Mouse (Mus musculus): ENCODE data around the gene Cdc34. TPM values are rescaled to one million over a fixed set of nuclear protein-coding genes. Genes with fewer than 3 reads are reported as not detected.

Gene Cdc34
- polyA plus RNA-seq, 1 experiment from 2014 or later, result 159 TPM

- peak within 1 kb of the TSS; percentile 96 for H3K9ac ChIP-seq (ENCODE audit: low read depth, low read length)
- no peaks in the 10 kb centered on the region for H3K9me3 ChIP-seq (replicated peaks; ENCODE audit: control insufficient read depth, low read length)
- H3K27ac ChIP-seq (ENCODE audit: low read depth, low read length), result peak within 1 kb of the TSS; percentile 94
- H3K4me2 ChIP-seq, result peak within 1 kb of the TSS; percentile 92
- WGBS (ENCODE audit: insufficient replicate concordance), result under 1% methylated on average over 45 of the region's 45 CpGs
- H3K36me3 ChIP-seq (ENCODE audit: control insufficient read depth, insufficient read depth, low read length), result no peaks in the 10 kb centered on the region
- peaks cover 11% of the 10 kb centered on the region for H3K4me1 ChIP-seq (ENCODE audit: control insufficient read depth, insufficient read depth, low read length)
- peak within 1 kb of the TSS; percentile 97 for H3K4me3 ChIP-seq (ENCODE audit: low read depth, low read length)
- H3K27me3 ChIP-seq (ENCODE audit: control insufficient read depth, insufficient read depth, low read length), result 0 out of 2 replicates have a peak, but pooled peaks cover 4% of the 10 kb centered on the region
- ATAC-seq (replicated peaks; ENCODE audit: insufficient number of reproducible peaks, low FRiP score, low TSS enrichment), result peak; percentile 68
Observed at GRCm38 (mm10) chr10:79668771-79669575, 13.0 kb upstream of the Cdc34 start, which contains the start of gene Tpgs1. Gene Tpgs1 (plus strand): TSS chr10:79669369.

DNA sequence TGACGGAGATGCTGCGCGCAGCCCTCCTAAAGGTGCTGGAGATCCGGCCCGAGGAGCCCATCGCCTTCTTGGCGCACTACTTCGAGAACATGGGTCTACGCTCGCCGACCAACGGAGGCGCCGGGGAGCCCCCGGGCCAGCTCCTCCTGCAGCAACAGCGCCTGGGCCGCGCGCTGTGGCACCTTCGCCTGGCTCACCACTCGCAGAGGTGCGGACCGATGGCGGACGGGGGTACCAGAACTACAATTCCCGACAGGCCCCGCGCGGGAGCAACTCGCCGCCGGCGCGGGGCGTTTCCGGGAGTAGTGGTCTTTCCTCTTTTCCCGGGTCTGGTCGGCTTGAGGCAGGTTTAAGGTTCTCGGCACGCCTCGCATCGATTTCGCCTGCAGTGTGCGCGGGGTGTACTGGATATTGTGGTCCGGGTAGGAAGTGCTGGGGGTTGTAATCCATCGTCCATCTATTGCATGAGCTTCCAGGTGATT is 12.4 kb upstream of the Cdc34 start:
- under 1% methylated on average over 47 of the region's 47 CpGs for whole genome bisulfite sequencing (ENCODE audit: insufficient replicate concordance)
- Histone ChIP-seq H3K36me3 (ENCODE audit: control insufficient read depth, insufficient read depth, low read length) (no peaks in the 10 kb centered on the region), H3K27me3 (ENCODE audit: control insufficient read depth, insufficient read depth, low read length) (0 out of 2 replicates have a peak, but pooled peaks cover 4% of the 10 kb centered on the region), H3K4me2 (peak overlapping the region; percentile 92), H3K4me1 (ENCODE audit: control insufficient read depth, insufficient read depth, low read length) (peaks cover 11% of the 10 kb centered on the region), H3K9ac (ENCODE audit: low read depth, low read length) (peak overlapping the region; percentile 96), H3K9me3 (replicated peaks; ENCODE audit: control insufficient read depth, low read length) (no peaks in the 10 kb centered on the region), H3K4me3 (ENCODE audit: low read depth, low read length) (peak overlapping the region; percentile 97), H3K27ac (ENCODE audit: low read depth, low read length) (peak overlapping the region; percentile 94)
- no peak for ATAC-seq (replicated peaks; ENCODE audit: insufficient number of reproducible peaks, low FRiP score, low TSS enrichment)

DNA sequence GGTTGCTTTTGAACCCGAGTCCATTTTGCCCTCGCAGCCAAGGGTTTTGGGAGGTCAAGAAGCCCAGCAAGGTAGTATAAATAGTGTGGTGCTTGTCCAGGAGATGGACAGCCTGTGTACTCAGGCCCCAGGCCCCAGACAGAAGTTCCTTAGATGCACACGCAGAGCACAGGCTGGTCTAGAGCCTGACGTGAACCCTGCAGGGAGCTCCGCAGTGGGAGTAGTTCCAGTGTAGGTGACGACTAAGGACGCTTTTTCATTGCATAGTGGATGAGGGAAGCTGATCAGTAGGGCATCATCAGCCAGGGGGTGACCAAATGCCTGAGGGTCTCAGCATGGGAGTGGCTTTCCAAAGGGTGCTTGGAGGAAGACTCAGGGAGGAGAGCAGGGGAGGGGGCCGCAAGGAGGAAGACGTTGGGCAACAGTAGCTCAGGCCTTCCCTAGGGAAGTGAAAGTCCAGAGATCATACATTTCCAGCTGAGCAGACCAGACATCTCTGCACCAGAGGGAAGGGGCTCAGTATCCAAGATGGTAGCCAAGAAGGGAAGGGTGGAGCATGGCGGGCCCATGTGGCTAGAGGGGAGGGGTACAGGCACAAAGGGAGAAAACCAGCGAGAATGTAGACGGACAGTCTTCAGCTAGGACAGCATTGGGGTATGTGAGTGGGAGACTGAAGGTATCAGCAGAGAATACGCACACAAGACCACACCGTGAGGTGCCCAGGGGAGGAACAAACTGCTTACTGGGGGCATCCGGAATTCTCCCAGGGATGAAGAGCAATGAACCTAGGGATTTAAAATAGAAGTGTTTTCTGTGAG is 11.7 kb upstream of the Cdc34 start:
- Histone ChIP-seq H3K9me3 (replicated peaks; ENCODE audit: control insufficient read depth, low read length) (no peaks in the 10 kb centered on the region), H3K4me3 (ENCODE audit: low read depth, low read length) (peak overlapping the region; percentile 97), H3K4me1 (ENCODE audit: control insufficient read depth, insufficient read depth, low read length) (peaks cover 11% of the 10 kb centered on the region), H3K36me3 (ENCODE audit: control insufficient read depth, insufficient read depth, low read length) (no peaks in the 10 kb centered on the region), H3K27ac (ENCODE audit: low read depth, low read length) (no peak overlapping the region; the same call in 1 of the 2 replicates), H3K9ac (ENCODE audit: low read depth, low read length) (peak overlapping the region; percentile 96), H3K4me2 (peak overlapping the region; percentile 92), H3K27me3 (ENCODE audit: control insufficient read depth, insufficient read depth, low read length) (no peaks in the 10 kb centered on the region)
- 38% methylated on average over 15 of the region's 15 CpGs for WGBS (ENCODE audit: insufficient replicate concordance)
- ATAC-seq (replicated peaks; ENCODE audit: insufficient number of reproducible peaks, low FRiP score, low TSS enrichment), result no peak

- no peak overlapping the region for H3K9ac ChIP-seq (ENCODE audit: low read depth, low read length)
- peaks cover 17% of the 10 kb centered on the region for H3K4me1 ChIP-seq (ENCODE audit: control insufficient read depth, insufficient read depth, low read length)
- ATAC-seq (replicated peaks; ENCODE audit: insufficient number of reproducible peaks, low FRiP score, low TSS enrichment), result no peak
- H3K4me3 ChIP-seq (ENCODE audit: low read depth, low read length), result no peak overlapping the region
- H3K27ac ChIP-seq (ENCODE audit: low read depth, low read length), result no peak overlapping the region
- whole genome bisulfite sequencing (ENCODE audit: insufficient replicate concordance), result 81% methylated on average over 6 of the region's 6 CpGs
- H3K27me3 ChIP-seq (ENCODE audit: control insufficient read depth, insufficient read depth, low read length), result 0 out of 2 replicates have a peak, but pooled peaks cover 2% of the 10 kb centered on the region
- no peak overlapping the region for H3K4me2 ChIP-seq
- no peaks in the 10 kb centered on the region for H3K9me3 ChIP-seq (replicated peaks; ENCODE audit: control insufficient read depth, low read length)
- H3K36me3 ChIP-seq (ENCODE audit: control insufficient read depth, insufficient read depth, low read length), result no peaks in the 10 kb centered on the region
Observed at GRCm38 (mm10) chr10:79671396-79672087, 10.5 kb upstream of the Cdc34 start.

DNA sequence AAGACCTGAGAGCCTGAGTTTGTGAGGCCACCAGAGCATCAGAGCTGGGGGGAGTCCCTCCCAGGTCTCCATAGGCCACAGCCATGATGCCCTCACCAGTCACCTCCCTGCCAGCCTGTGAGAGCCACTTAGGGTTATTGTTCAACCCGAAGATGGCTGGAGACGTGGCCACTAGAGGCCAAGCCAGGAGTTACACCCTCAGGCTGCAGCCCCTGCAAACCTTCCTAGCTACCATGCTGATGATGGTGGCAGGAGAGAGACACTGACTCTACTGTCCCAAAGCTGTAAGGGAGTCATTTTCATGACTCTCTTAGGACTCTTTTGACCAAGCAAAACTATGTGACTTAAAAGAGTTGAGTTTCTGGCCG is 9.9 kb upstream of the Cdc34 start:
- 60% methylated on average over 3 of the region's 3 CpGs for WGBS (ENCODE audit: insufficient replicate concordance)
- H3K4me1 ChIP-seq (ENCODE audit: control insufficient read depth, insufficient read depth, low read length), result peaks cover 18% of the 10 kb centered on the region
- no peak overlapping the region for H3K4me3 ChIP-seq (ENCODE audit: low read depth, low read length)
- 0 out of 2 replicates have a peak, but pooled peaks cover 2% of the 10 kb centered on the region for H3K27me3 ChIP-seq (ENCODE audit: control insufficient read depth, insufficient read depth, low read length)
- no peak overlapping the region for H3K27ac ChIP-seq (ENCODE audit: low read depth, low read length)
- H3K9ac ChIP-seq (ENCODE audit: low read depth, low read length), result no peak overlapping the region
- ATAC-seq (replicated peaks; ENCODE audit: insufficient number of reproducible peaks, low FRiP score, low TSS enrichment), result no peak
- H3K36me3 ChIP-seq (ENCODE audit: control insufficient read depth, insufficient read depth, low read length), result no peaks in the 10 kb centered on the region
- no peak overlapping the region for H3K4me2 ChIP-seq
- no peaks in the 10 kb centered on the region for H3K9me3 ChIP-seq (replicated peaks; ENCODE audit: control insufficient read depth, low read length)

DNA sequence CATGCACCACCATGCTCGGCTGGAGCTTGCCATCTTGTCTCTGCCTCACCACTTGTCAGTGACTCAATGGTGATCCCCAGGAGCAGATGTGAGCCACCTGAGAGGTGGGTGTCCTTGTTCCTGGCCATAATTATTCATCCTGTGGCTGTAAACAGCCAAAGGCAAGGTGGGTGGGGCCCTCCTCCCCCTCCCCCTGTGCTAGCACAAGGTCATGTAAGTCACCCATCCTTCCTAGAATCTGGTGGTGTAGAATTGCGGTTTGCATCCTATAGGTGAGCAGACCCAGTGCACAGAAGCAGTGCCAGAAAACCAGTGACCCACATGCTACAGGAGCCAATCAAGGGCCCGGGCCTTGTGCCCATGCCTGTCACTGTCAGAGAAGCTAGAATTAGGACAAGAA is 8.9 kb upstream of the Cdc34 start:
- peaks cover 18% of the 10 kb centered on the region for H3K4me1 ChIP-seq (ENCODE audit: control insufficient read depth, insufficient read depth, low read length)
- no peak overlapping the region for H3K27ac ChIP-seq (ENCODE audit: low read depth, low read length)
- 0 out of 2 replicates have a peak, but pooled peaks cover 2% of the 10 kb centered on the region for H3K27me3 ChIP-seq (ENCODE audit: control insufficient read depth, insufficient read depth, low read length)
- no peaks in the 10 kb centered on the region for H3K9me3 ChIP-seq (replicated peaks; ENCODE audit: control insufficient read depth, low read length)
- 80% methylated on average over 3 of the region's 3 CpGs for whole genome bisulfite sequencing (ENCODE audit: insufficient replicate concordance)
- H3K36me3 ChIP-seq (ENCODE audit: control insufficient read depth, insufficient read depth, low read length), result no peaks in the 10 kb centered on the region
- ATAC-seq (replicated peaks; ENCODE audit: insufficient number of reproducible peaks, low FRiP score, low TSS enrichment), result no peak
- no peak overlapping the region for H3K4me3 ChIP-seq (ENCODE audit: low read depth, low read length)
- H3K9ac ChIP-seq (ENCODE audit: low read depth, low read length), result no peak overlapping the region
- no peak overlapping the region for H3K4me2 ChIP-seq

GRCm38 (mm10) chr10:79675346-79676035 is 6.5 kb upstream of the Cdc34 start:
- H3K36me3 ChIP-seq (ENCODE audit: control insufficient read depth, insufficient read depth, low read length), result no peaks in the 10 kb centered on the region

More at GRCm38 (mm10) chr10:79675346-79676035, 6.5 kb upstream of the Cdc34 start:
- peaks cover 10% of the 10 kb centered on the region for H3K4me1 ChIP-seq (ENCODE audit: control insufficient read depth, insufficient read depth, low read length)
- peak overlapping the region; percentile 24; the same call in 1 of the 2 replicates for H3K4me2 ChIP-seq
- no peak overlapping the region for H3K4me3 ChIP-seq (ENCODE audit: low read depth, low read length)
- H3K27me3 ChIP-seq (ENCODE audit: control insufficient read depth, insufficient read depth, low read length), result 0 out of 2 replicates have a peak, but pooled peaks cover 2% of the 10 kb centered on the region
- ATAC-seq (replicated peaks; ENCODE audit: insufficient number of reproducible peaks, low FRiP score, low TSS enrichment), result no peak
- H3K9ac ChIP-seq (ENCODE audit: low read depth, low read length), result 0 out of 2 replicates have a peak overlapping the region, but pooled peaks have one; percentile 28
- H3K27ac ChIP-seq (ENCODE audit: low read depth, low read length), result no peak overlapping the region
- 37% methylated on average over 44 of the region's 44 CpGs for WGBS (ENCODE audit: insufficient replicate concordance)
- no peaks in the 10 kb centered on the region for H3K9me3 ChIP-seq (replicated peaks; ENCODE audit: control insufficient read depth, low read length)

Measured in heart, embryonic 11.5 days (tissue).